9 mouse cellular contexts compared by ENCODE assay signal in the genomic region with DNA sequence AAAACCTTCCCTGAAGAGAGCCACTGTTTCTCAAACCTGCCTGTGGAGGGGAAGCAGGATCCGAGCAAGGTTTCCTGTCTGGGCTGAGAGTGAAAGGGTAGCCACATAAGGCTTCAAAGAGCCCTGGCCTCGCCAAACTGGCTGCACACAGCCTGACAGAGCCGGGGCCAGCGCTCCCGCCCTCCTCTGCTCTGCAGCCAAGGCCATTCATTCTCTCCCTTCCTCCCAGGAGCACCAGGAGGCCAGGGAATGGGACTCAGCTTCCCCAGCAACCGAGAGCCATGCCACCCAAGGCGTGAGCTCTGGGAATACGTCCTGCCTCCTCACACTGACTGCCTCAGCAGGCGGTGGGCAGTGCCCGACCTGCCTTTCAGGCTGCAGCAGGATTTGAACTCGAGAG. TPM values are rescaled to one million over a fixed set of nuclear protein-coding genes. Genes with fewer than 3 reads are reported as not detected.
DNase-seq lines count a peak whose midpoint lies in the region; ATAC-seq and TF ChIP-seq lines count a peak whose summit lies in the region.
"Had no signal": no experiment of that assay in that cellular context is flagged by ENCODE, and none has a peak within 500 bp of the region (broad histone marks: within the 10 kb centered on the region; RNA-seq: fewer than 3 reads in every experiment).

No protein-coding gene starts in this region.

- no peak for ATAC-seq in heart, embryonic 11.5 days (replicated peaks; ENCODE audit: insufficient number of reproducible peaks, low FRiP score, low TSS enrichment)
- ATAC-seq in forebrain, embryonic 15.5 days (replicated peaks), result 0 out of 2 replicates have a peak, but pooled peaks have one; percentile 35
- no peak for ATAC-seq in neural tube, embryonic 11.5 days (ENCODE audit: insufficient read depth, low FRiP score, low TSS enrichment)

- no peak for DNase-seq in heart, adult 9 months (ENCODE audit: low spot score in 2 of 2)
- peak; percentile 42 for DNase-seq in brain, embryonic 14.5 days (ENCODE audit: low read depth)
- DNase-seq in layer of hippocampus, adult 2 months (ENCODE audit: low spot score in 2 of 2), result peak; percentile 48 to 67
- DNase-seq in neural tube, embryonic 11.5 days (ENCODE audit: low spot score), result peak; percentile 17
- DNase-seq in urinary bladder, postnatal 10 days (ENCODE audit: low spot score), result no peak
- no peak for DNase-seq in testis, postnatal 14 days (ENCODE audit: low spot score)

- no peak for TF ChIP-seq CTCF in brain, embryonic 14.5 days (IDR thresholded peaks at IDR 0.05; ENCODE audit: borderline replicate concordance, extremely low read depth, insufficient read depth, insufficient read length)
- no peak for TF ChIP-seq CTCF in layer of hippocampus, adult 2 months (conservative IDR thresholded peaks at IDR 0.05)

- H3K9me3 ChIP-seq in heart, embryonic 11.5 days (replicated peaks; ENCODE audit: control insufficient read depth, low read length), result no peaks in the 10 kb centered on the region
- no peaks in the 10 kb centered on the region for H3K9me3 ChIP-seq in forebrain, embryonic 15.5 days
- no peaks in the 10 kb centered on the region for H3K9me3 ChIP-seq in neural tube, embryonic 11.5 days (ENCODE audit: control insufficient read depth, low read length)

- H3K4me1 ChIP-seq in heart, embryonic 11.5 days (ENCODE audit: control insufficient read depth, insufficient read depth, low read length), result 0 out of 2 replicates have a peak, but pooled peaks cover 4% of the 10 kb centered on the region
- peaks cover 18% of the 10 kb centered on the region for H3K4me1 ChIP-seq in forebrain, embryonic 15.5 days
- no peaks in the 10 kb centered on the region for H3K4me1 ChIP-seq in neural tube, embryonic 11.5 days (ENCODE audit: control insufficient read depth, insufficient read depth, low read length)

- no peak for TF ChIP-seq POLR2A in brain, embryonic 14.5 days (IDR thresholded peaks at IDR 0.05; ENCODE audit: borderline replicate concordance, extremely low read depth, insufficient read depth, insufficient read length, poor library complexity, severe bottlenecking)

- H3K27ac ChIP-seq in heart, embryonic 11.5 days (ENCODE audit: low read depth, low read length), result no peak overlapping the region
- H3K27ac ChIP-seq in forebrain, embryonic 15.5 days (replicated peaks), result no peak overlapping the region
- H3K27ac ChIP-seq in layer of hippocampus, adult 2 months, result peak overlapping the region; percentile 70
- H3K27ac ChIP-seq in neural tube, embryonic 11.5 days (ENCODE audit: low read depth, low read length), result no peak overlapping the region

- H3K4me2 ChIP-seq in heart, embryonic 11.5 days, result peak overlapping the region; percentile 40; the same call in 1 of the 2 replicates
- peak overlapping the region; percentile 82 for H3K4me2 ChIP-seq in forebrain, embryonic 15.5 days (replicated peaks)
- no peak overlapping the region for H3K4me2 ChIP-seq in neural tube, embryonic 11.5 days (ENCODE audit: low read depth)

- no peaks in the 10 kb centered on the region for H3K36me3 ChIP-seq in heart, embryonic 11.5 days (ENCODE audit: control insufficient read depth, insufficient read depth, low read length)
- H3K36me3 ChIP-seq in forebrain, embryonic 15.5 days, result no peaks in the 10 kb centered on the region
- H3K36me3 ChIP-seq in neural tube, embryonic 11.5 days (ENCODE audit: control insufficient read depth, insufficient read depth, low read length), result no peaks in the 10 kb centered on the region

- WGBS in heart, embryonic 11.5 days (ENCODE audit: insufficient replicate concordance), result 5% methylated on average over 11 of the region's 11 CpGs
- WGBS in forebrain, embryonic 15.5 days, result 8% methylated on average over 11 of the region's 11 CpGs
- WGBS in neural tube, embryonic 11.5 days, result 3% methylated on average over 11 of the region's 11 CpGs

- H3K9ac ChIP-seq in heart, embryonic 11.5 days (ENCODE audit: low read depth, low read length), result no peak overlapping the region
- H3K9ac ChIP-seq in forebrain, embryonic 15.5 days (replicated peaks), result no peak overlapping the region
- no peak overlapping the region for H3K9ac ChIP-seq in neural tube, embryonic 11.5 days (ENCODE audit: low read length)

- H3K27me3 ChIP-seq in heart, embryonic 11.5 days (ENCODE audit: control insufficient read depth, insufficient read depth, low read length), result peaks cover 37% of the 10 kb centered on the region
- peaks cover 25% of the 10 kb centered on the region for H3K27me3 ChIP-seq in forebrain, embryonic 15.5 days
- H3K27me3 ChIP-seq in neural tube, embryonic 11.5 days (ENCODE audit: control insufficient read depth, insufficient read depth, low read length), result peaks cover 29% of the 10 kb centered on the region

- H3K4me3 ChIP-seq in heart, embryonic 11.5 days (ENCODE audit: low read depth, low read length), result no peak overlapping the region
- no peak overlapping the region for H3K4me3 ChIP-seq in forebrain, embryonic 15.5 days
- H3K4me3 ChIP-seq in layer of hippocampus, adult 2 months, result no peak overlapping the region; the same call in 1 of the 2 replicates
- H3K4me3 ChIP-seq in neural tube, embryonic 11.5 days (ENCODE audit: low read depth, low read length), result no peak overlapping the region

RNA-seq across cellular contexts. Expression of gene Slc13a5, which starts 1.5 kb away (rescaled TPM):
- polyA plus RNA-seq in heart, embryonic 11.5 days (2014; fragmentation: Nextera tagmentation; extraction: Ambion mirVana), result 0.24 and 0.58 TPM in 2 replicates
- polyA plus RNA-seq in brain, embryonic 14.5 days (2012; rRNA removed), result 0.93 and 2.8 TPM in 2 replicates
- 0.20 and 0.65 TPM in 2 replicates for polyA plus RNA-seq in forebrain, embryonic 15.5 days (2015; fragmentation: Nextera tagmentation; extraction: Ambion mirVana)
- total RNA-seq in layer of hippocampus, adult 2 months (2021), result 1 to 10 TPM; 6.6 to 7.5 TPM
- 0.46 TPM in 1 of 2 replicates, not detected in the other for polyA plus RNA-seq in neural tube, embryonic 11.5 days (2014; fragmentation: Nextera tagmentation; extraction: Ambion mirVana)
- total RNA-seq: CH12.LX had no signal

RNA-seq across cellular contexts. Expression of gene Xaf1, which starts 35.9 kb away (rescaled TPM):
- 2.3 and 2.4 TPM in 2 replicates for polyA plus RNA-seq in heart, embryonic 11.5 days (2014; fragmentation: Nextera tagmentation; extraction: Ambion mirVana)
- polyA plus RNA-seq in brain, embryonic 14.5 days (2012; rRNA removed), result 0.62 and 1.4 TPM in 2 replicates
- 0.80 and 1.9 TPM in 2 replicates for polyA plus RNA-seq in forebrain, embryonic 15.5 days (2015; fragmentation: Nextera tagmentation; extraction: Ambion mirVana)
- total RNA-seq in layer of hippocampus, adult 2 months (2021), result 1 to 10 TPM; 4.2 to 5.2 TPM
- 1.3 and 1.6 TPM in 2 replicates for polyA plus RNA-seq in neural tube, embryonic 11.5 days (2014; fragmentation: Nextera tagmentation; extraction: Ambion mirVana)

RNA-seq across cellular contexts. Expression of gene Fbxo39, which starts 48.8 kb away (rescaled TPM):
- not detected in 2 replicates for polyA plus RNA-seq in heart, embryonic 11.5 days (2014; fragmentation: Nextera tagmentation; extraction: Ambion mirVana)
- not detected in 2 replicates for polyA plus RNA-seq in brain, embryonic 14.5 days (2012; rRNA removed)
- not detected in 2 replicates for polyA plus RNA-seq in forebrain, embryonic 15.5 days (2015; fragmentation: Nextera tagmentation; extraction: Ambion mirVana)
- not detected for total RNA-seq in layer of hippocampus, adult 2 months (2021)
- polyA plus RNA-seq in neural tube, embryonic 11.5 days (2014; fragmentation: Nextera tagmentation; extraction: Ambion mirVana), result not detected in 2 replicates
- total RNA-seq: CH12.LX had no signal

RNA-seq across cellular contexts. Expression of gene Med31, which starts 50.1 kb away (rescaled TPM):
- polyA plus RNA-seq in heart, embryonic 11.5 days (2014; fragmentation: Nextera tagmentation; extraction: Ambion mirVana), result 31.2 and 32.6 TPM in 2 replicates
- 33.8 and 52.6 TPM in 2 replicates for polyA plus RNA-seq in brain, embryonic 14.5 days (2012; rRNA removed)
- 59.1 and 60.1 TPM in 2 replicates for polyA plus RNA-seq in forebrain, embryonic 15.5 days (2015; fragmentation: Nextera tagmentation; extraction: Ambion mirVana)
- 10 to 100 TPM; 14.5 to 14.6 TPM for total RNA-seq in layer of hippocampus, adult 2 months (2021)
- polyA plus RNA-seq in neural tube, embryonic 11.5 days (2014; fragmentation: Nextera tagmentation; extraction: Ambion mirVana), result 50.3 and 51.0 TPM in 2 replicates

RNA-seq across cellular contexts. Expression of gene Txndc17, which starts 58.1 kb away (rescaled TPM):
- 150 and 155 TPM in 2 replicates for polyA plus RNA-seq in heart, embryonic 11.5 days (2014; fragmentation: Nextera tagmentation; extraction: Ambion mirVana)
- polyA plus RNA-seq in brain, embryonic 14.5 days (2012; rRNA removed), result 66.5 and 78.4 TPM in 2 replicates
- 132 and 138 TPM in 2 replicates for polyA plus RNA-seq in forebrain, embryonic 15.5 days (2015; fragmentation: Nextera tagmentation; extraction: Ambion mirVana)
- 10 to 100 TPM; 30.8 to 31.1 TPM for total RNA-seq in layer of hippocampus, adult 2 months (2021)
- polyA plus RNA-seq in neural tube, embryonic 11.5 days (2014; fragmentation: Nextera tagmentation; extraction: Ambion mirVana), result 163 and 169 TPM in 2 replicates

Comparison
In these comparisons a context has a peak if more than half of its experiments do, and no peak if none do; other contexts are left out.
1. DNase-seq: peak in brain, embryonic 14.5 days (single experiment), layer of hippocampus, adult 2 months (2 of 2) and neural tube, embryonic 11.5 days (single experiment); none in heart, adult 9 months (0 of 2), urinary bladder, postnatal 10 days (single experiment) and testis, postnatal 14 days (single experiment).